Mouse (Mus musculus) C2C12 (cell line): ENCODE measurements around the gene Tac4. TPM values are rescaled to one million over a fixed set of nuclear protein-coding genes. Genes with fewer than 3 reads are reported as not detected.

Source experiments
- H3K27me3 ChIP-seq: one replicate; pipeline ENCODE4 v1.6.1; 2011; ENCODE audit not compliant: control insufficient read depth, insufficient read depth, insufficient read length
- H3K36me3 ChIP-seq: one replicate; pipeline ENCODE4 v1.6.1; 2011; ENCODE audit not compliant: control insufficient read depth, insufficient read depth
- H3K4me3 ChIP-seq: one replicate; pipeline ENCODE4 v1.5.1; 2011; ENCODE audit warnings: mild to moderate bottlenecking, control low read depth; ENCODE audit not compliant: poor library complexity, insufficient read depth, severe bottlenecking
- H3K79me2 ChIP-seq: one replicate; pipeline ENCODE4 v1.6.1; 2011; ENCODE audit not compliant: control insufficient read depth, insufficient read depth
- H3K79me3 ChIP-seq: one replicate; pipeline ENCODE4 v1.6.1; 2011; ENCODE audit warnings: low read depth, control low read depth
- H3ac ChIP-seq: one replicate; pipeline ENCODE3; 2011; ENCODE audit warnings: low read depth; ENCODE audit not compliant: control insufficient read depth, insufficient read length
- CEBPB ChIP-seq: IDR thresholded peaks from one replicate; pipeline ENCODE4 v1.6.1; 2011; ENCODE audit warnings: low read depth, mild to moderate bottlenecking, control low read depth, moderate library complexity
- CTCF ChIP-seq: IDR thresholded peaks from one replicate; pipeline ENCODE4 v1.5.1; 2011; ENCODE audit not compliant: control insufficient read depth, insufficient read depth, insufficient read length
- FOSL1 ChIP-seq: IDR thresholded peaks from one replicate; pipeline ENCODE4 v1.8.0; 2011; ENCODE audit warnings: mild to moderate bottlenecking, low read length; ENCODE audit not compliant: poor library complexity, insufficient read depth, severe bottlenecking
- MAX ChIP-seq: IDR thresholded peaks from one replicate; pipeline ENCODE4 v1.6.1; 2011; ENCODE audit warnings: mild to moderate bottlenecking, control low read depth
- MYOD1 ChIP-seq: IDR thresholded peaks from one replicate; pipeline ENCODE4 v1.6.1; 2011; ENCODE audit warnings: low read depth; ENCODE audit not compliant: control insufficient read depth, insufficient read length
- MYOG ChIP-seq: IDR thresholded peaks from one replicate; pipeline ENCODE4 v1.6.1; 2011; ENCODE audit not compliant: control insufficient read depth, insufficient read length; ENCODE audit errors: extremely low read depth
- USF1 ChIP-seq: IDR thresholded peaks from one replicate; pipeline ENCODE4 v1.6.1; 2011; ENCODE audit warnings: low read depth, mild to moderate bottlenecking, control low read depth, moderate library complexity
- polyA plus RNA-seq: library from polyadenylated mRNA; unstranded; fragments of >200 nt; fragmentation: generic; extraction: Trizol; gene quantifications from one replicate; pipeline ENCODE4 v1.2.1, GENCODE M21; 2012; ENCODE audit warnings: missing spikeins

Tac4 gene
- polyA plus RNA-seq, 1 experiment, result 0.04 TPM

- Histone ChIP-seq H3K79me2 (no peaks in the 10 kb centered on the region), H3K79me3 (no peaks in the 10 kb centered on the region), H3K36me3 (no peaks in the 10 kb centered on the region), H3K27me3 (no peaks in the 10 kb centered on the region), H3K4me3 (no peak overlapping the region), H3ac (no peak overlapping the region)
- TF ChIP-seq MAX, result no peak
- no peak for TF ChIP-seq CEBPB
- TF ChIP-seq CTCF, result no peak
- no peak for TF ChIP-seq FOSL1
- TF ChIP-seq USF1, result no peak
- no peak for TF ChIP-seq MYOG
- no peak for TF ChIP-seq MYOD1
These were observed 18.7 kb upstream of the Tac4 start for GRCm38 (mm10) chr11:95242653-95243052.

GRCm38 (mm10) chr11:95245456-95245855, 15.9 kb upstream of the Tac4 start:
- no peak for TF ChIP-seq FOSL1
- TF ChIP-seq USF1, result no peak
- TF ChIP-seq MYOD1, result no peak
- no peak for TF ChIP-seq MAX
- TF ChIP-seq CTCF, result no peak
- no peak for TF ChIP-seq CEBPB
- no peak for TF ChIP-seq MYOG
- Histone ChIP-seq H3K4me3 (no peak overlapping the region), H3ac (no peak overlapping the region), H3K27me3 (no peaks in the 10 kb centered on the region), H3K79me3 (no peaks in the 10 kb centered on the region), H3K79me2 (no peaks in the 10 kb centered on the region), H3K36me3 (no peaks in the 10 kb centered on the region)

DNA sequence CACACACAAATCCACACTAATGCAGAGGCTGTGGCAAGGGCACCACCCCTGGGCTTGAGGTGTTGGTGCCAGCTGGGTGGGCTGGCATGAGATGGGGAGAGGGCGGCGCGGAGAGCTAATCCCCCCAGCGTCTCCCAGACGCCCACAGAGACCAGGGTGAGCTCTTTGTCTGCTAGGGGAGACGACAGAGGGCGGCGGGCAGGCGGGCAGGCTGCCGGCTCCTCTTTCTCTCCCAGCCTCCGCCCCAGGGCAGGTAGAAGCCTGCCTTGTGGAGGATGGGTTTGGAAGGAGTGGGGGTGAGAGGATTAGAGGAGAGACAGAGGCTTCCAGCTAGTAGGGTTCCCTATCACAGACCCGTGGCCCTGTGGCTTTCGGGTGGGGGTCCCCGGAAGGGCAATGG, 14.3 kb upstream of the Tac4 start:
- Histone ChIP-seq H3K79me3 (no peaks in the 10 kb centered on the region), H3ac (no peak overlapping the region), H3K79me2 (no peaks in the 10 kb centered on the region), H3K4me3 (no peak overlapping the region), H3K36me3 (no peaks in the 10 kb centered on the region), H3K27me3 (no peaks in the 10 kb centered on the region)
- no peak for TF ChIP-seq USF1
- TF ChIP-seq MYOD1, result no peak
- TF ChIP-seq MYOG, result no peak
- TF ChIP-seq CTCF, result no peak
- no peak for TF ChIP-seq MAX
- no peak for TF ChIP-seq FOSL1
- no peak for TF ChIP-seq CEBPB

DNA sequence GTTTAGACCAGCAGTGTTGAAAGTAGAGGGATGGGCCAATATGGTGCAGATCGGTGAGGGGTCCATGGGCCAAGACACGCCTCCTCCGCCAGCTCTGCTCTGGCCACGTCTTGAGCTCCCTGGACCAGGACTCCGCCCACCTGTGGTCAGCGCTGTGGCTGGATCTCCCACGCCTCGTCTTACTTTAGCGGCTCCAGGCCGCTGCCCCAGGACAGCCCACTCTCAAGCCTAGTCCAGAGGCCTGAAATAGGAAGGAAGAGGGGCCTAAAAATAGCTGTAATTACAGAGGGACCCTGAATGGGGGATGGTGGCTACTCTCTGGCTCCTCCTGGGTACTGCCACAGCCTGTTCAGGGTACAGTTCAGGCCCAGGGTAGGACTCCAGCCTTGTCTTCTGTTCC, 11.2 kb upstream of the Tac4 start:
- Histone ChIP-seq H3K36me3 (no peaks in the 10 kb centered on the region), H3K79me2 (no peaks in the 10 kb centered on the region), H3K27me3 (no peaks in the 10 kb centered on the region), H3ac (no peak overlapping the region), H3K4me3 (no peak overlapping the region), H3K79me3 (no peaks in the 10 kb centered on the region)
- TF ChIP-seq CTCF, result no peak

- Histone ChIP-seq H3K79me2 (no peaks in the 10 kb centered on the region), H3K27me3 (no peaks in the 10 kb centered on the region), H3ac (no peak overlapping the region), H3K36me3 (no peaks in the 10 kb centered on the region), H3K4me3 (no peak overlapping the region), H3K79me3 (no peaks in the 10 kb centered on the region)
- TF ChIP-seq USF1 (no peak), FOSL1 (no peak), MYOG (no peak), CTCF (peak; percentile 68)
These were observed 10.0 kb upstream of the Tac4 start for GRCm38 (mm10) chr11:95251295-95251694.

- no peaks in the 10 kb centered on the region for H3K79me3 ChIP-seq
- TF ChIP-seq MYOD1 (no peak), CEBPB (no peak), FOSL1 (no peak), USF1 (no peak), MAX (no peak), MYOG (no peak), CTCF (no peak)
- H3K79me2 ChIP-seq, result no peaks in the 10 kb centered on the region
- no peaks in the 10 kb centered on the region for H3K36me3 ChIP-seq
- no peak overlapping the region for H3K4me3 ChIP-seq
- no peak overlapping the region for H3ac ChIP-seq
- no peaks in the 10 kb centered on the region for H3K27me3 ChIP-seq
These were observed 9.2 kb upstream of the Tac4 start for GRCm38 (mm10) chr11:95252104-95252503.
